Mouse (Mus musculus) small intestine, adult 2 months (tissue): Measurements from ENCODE around the gene Prtn3.

Experiments
- CTCF ChIP-seq: fragments of 200-500 bp; IDR thresholded peaks from 2 replicates; pipeline ENCODE4 v1.5.1; 2012; ENCODE audit warnings: low read depth, mild to moderate bottlenecking, control low read depth, inconsistent platforms, low read length, moderate library complexity, mixed read lengths; ENCODE audit not compliant: insufficient replicate concordance, insufficient read length; ENCODE audit errors: extremely low read depth
- POLR2A ChIP-seq: fragments of 200-500 bp; IDR thresholded peaks from 2 replicates; pipeline ENCODE4 v1.6.1; 2012; ENCODE audit warnings: low read depth, mild to moderate bottlenecking, control low read depth, inconsistent platforms, low read length, moderate library complexity

- TF ChIP-seq POLR2A (no peak), CTCF (no peak)
Observed at GRCm38 (mm10) chr10:79857452-79857811, 16.8 kb upstream of the Prtn3 start.
